Mouse (Mus musculus): ENCODE data around the gene Ubxn10.

GRCm38 (mm10) chr4:138725751-138726150 lies 11.2 kb downstream of the Ubxn10 start:
- TF ChIP-seq USF1 (IDR thresholded peaks at IDR 0.05; ENCODE audit: low read depth) (no peak), CTCF (IDR thresholded peaks at IDR 0.05; ENCODE audit: control insufficient read depth, insufficient read depth, insufficient read length) (no peak), MYOD1 (IDR thresholded peaks at IDR 0.05; ENCODE audit: control insufficient read depth, insufficient read length, low read depth) (no peak)

All from C2C12 (cell line).